Mouse (Mus musculus): ENCODE results near the gene Magt1.

GRCm38 (mm10) chrX:105939245-105939644, 72.5 kb downstream of the Magt1 start:
- TF ChIP-seq CTCF (conservative IDR thresholded peaks at IDR 0.05; ENCODE audit: low read length), result no peak
- TF ChIP-seq POU5F1 (IDR thresholded peaks at IDR 0.05; ENCODE audit: borderline replicate concordance, low read length), result no peak
- no peak for TF ChIP-seq NANOG (IDR thresholded peaks at IDR 0.05; ENCODE audit: borderline replicate concordance, low read length)

Data from E14TG2a.4 (cell line).